Mouse (Mus musculus): Measurements from ENCODE around the gene Mdga1. TPM values are rescaled to one million over a fixed set of nuclear protein-coding genes. Genes with fewer than 3 reads are reported as not detected.

The Mdga1 gene
- total and polyA plus RNA-seq, 3 experiments: 1.0 to 1.5 (median 1.3) TPM

GRCm38 (mm10) chr17:29981568-29981967 lies 11.7 kb upstream of the Mdga1 start:
- no peak for DNase-seq

DNA sequence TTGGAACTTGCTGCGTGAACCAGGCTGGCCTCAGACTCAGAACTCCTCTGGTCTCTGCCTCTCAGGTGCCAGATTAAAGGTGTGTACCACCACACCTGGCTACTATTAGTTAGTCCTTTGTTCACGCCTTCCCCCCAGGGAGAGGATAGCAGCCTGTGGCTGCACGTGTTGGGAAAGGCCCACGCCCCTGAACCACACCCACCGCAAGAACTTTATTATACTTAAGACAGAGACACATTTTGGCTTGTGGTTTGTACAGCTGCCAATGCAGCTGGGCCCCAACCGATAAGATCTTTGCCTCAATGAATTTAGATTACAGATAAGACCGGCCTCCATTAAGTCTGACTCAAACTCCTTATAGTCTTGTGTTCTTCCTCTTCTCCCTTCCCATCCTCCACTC lies 10.0 kb upstream of the Mdga1 start:
- DNase-seq: no peak

DNA sequence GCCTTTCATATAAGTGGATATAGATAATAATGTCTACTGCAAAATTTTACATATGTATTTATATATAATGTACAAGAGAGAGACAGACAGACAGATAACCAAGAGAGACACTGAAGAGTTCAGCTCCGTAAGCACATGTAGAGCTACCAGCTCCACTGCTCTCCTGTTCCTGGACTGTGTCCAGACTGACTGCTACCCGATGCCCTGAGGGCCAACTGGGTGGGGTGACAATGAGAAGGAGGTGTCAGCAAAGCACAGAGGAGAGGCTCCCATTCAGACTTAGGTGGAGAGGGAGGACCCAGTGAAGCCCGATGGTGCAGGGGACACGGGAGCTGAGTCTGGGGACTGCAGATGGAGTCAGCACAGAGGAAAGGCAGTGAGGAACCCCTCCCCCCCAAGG lies 9.1 kb upstream of the Mdga1 start:
- DNase-seq: no peak

DNA sequence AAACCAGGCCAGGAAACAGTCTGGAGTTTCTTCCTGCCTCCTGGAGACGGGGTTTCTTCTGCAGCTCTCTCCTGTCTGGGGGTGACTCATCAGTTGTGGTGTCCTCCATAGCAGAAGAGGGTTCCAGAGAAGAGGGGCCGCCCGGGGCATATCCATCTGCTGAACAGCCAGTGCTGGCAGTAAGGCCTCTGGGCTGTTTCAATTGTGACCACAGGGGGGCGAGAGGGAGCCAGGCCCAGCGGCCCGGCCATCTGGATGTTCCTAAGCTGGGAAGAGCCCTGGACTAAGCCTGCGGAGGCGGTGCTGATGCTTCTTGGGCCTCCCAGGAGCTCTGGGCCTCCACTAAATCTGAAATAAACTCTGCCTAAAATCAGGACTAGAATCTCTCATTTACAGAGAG lies 5.8 kb upstream of the Mdga1 start:
- DNase-seq: peak; percentile 91

DNA sequence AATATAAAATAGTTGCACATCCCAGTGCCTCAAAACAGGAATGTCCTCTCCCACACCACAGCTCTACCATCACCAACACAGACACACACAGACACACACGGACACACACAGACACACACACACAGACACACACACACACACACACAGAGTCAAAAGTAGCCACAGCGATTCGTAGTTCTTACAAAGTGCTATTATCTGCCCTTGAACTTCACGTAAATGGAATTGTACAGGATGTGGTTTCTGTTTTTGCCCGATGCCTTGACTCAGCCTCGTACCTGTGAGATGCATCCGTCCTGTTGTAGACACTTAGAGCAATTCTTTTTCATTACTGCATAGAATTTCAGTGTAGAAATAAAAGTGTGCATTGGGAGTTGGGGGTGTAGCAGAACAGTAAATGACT lies 3.3 kb upstream of the Mdga1 start:
- no peak for DNase-seq

- DNase-seq: no peak
These were observed 2.0 kb upstream of the Mdga1 start for GRCm38 (mm10) chr17:29971761-29972432.

DNA sequence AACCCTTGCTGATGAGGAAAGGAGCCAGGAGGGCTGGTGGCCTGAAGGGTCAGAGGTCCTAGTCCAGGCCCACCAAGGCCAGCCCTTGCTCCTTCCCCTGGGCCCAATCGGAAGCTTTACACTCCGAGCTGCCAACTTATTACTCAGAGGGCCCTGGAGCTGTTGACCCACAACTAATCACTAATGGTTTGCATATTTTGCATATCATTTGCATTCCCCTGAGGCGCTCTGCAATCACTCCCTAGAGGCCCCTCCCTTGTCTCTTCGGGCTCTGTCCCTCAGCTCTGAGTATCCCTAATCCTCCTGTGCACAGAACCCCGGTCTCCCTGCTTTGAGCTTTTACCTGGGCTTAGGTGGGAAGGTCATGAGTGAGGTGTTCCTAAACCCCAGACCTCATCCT lies 4.4 kb downstream of the Mdga1 start:
- no peak for DNase-seq

GRCm38 (mm10) chr17:29963730-29964259 lies 6.1 kb downstream of the Mdga1 start:
- DNase-seq: peak; percentile 38

DNA sequence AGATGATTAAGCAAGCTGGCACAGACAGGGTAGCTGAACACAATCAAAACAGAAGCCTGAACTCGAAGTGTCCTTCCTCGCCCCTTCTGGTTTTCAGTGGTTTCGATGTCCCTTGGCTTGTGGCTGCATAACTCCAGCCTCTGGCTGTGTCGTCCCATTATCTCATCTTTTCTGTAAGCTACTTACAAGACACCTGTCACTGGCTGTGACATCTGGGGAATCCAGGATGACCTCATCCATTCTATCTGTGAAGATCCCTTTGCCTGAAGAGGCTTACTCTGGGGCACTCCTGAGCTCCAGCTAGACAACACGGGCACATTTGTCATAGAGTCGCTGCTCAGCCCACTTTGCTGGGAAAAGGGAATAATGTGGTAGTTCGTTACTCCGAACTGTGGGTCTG lies 14.0 kb downstream of the Mdga1 start:
- no peak for DNase-seq

DNA sequence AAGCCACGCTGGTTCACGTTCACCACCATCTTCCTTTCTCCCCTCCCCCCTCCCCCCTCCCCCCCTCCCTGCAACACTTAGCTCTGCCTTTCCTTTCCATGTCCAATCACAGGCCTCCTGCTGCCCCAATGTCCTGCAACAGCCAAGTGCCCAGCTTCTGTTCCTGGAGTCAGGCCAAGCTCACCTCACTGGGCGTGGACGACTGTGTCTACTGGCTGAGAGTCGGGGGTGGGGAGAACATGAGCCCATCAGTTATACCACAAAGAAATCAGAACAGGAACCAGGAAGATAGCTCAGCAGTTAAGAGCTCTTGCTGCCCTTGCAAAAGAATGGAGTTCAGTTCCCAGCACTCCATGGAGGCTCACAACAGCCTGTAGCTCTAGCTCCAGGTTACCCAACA lies 15.6 kb downstream of the Mdga1 start:
- DNase-seq: no peak

DNA sequence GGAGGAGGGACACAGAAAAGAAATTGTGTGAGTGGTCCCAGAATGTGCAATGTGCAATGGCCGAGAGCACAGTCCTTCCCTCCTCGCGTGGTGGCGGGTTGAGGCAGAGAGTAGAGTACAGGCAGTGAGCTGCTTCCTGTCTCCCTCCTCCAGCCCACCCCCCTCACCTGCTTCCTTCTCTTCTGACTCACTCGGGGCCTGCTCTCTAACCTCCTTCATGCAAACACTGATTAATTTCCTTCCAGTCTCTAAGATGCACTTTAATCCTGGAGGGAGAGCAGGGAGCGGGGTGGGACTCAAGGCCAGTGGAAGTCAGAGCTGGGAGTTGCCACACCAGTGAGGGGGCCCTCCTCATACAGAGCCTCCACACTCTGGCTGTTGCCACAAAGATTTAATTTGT lies 18.8 kb downstream of the Mdga1 start:
- DNase-seq: no peak

DNA sequence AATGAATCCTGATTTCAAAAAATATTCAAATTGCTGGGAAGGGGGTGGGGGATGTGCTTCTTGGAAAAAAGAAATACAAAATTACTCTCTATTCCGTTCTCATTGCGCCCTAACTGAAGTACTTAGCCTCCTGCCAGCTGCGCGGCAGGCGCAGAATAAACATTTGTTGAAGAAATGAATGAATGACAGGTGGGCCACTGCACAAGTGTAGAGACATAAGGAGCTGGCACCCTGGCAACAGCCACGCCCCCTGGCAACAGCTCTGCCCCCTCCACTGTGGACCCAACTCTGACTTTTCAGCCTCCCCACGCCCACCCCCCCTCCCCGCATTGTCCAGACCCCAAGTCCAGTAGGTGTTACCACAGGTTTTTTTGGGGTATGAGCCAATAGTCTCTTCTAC lies 19.3 kb downstream of the Mdga1 start:
- no peak for DNase-seq

GRCm38 (mm10) chr17:29947271-29947714 lies 22.6 kb downstream of the Mdga1 start:
- no peak for DNase-seq

GRCm38 (mm10) chr17:29944376-29944775 lies 25.5 kb downstream of the Mdga1 start:
- DNase-seq: no peak

DNA sequence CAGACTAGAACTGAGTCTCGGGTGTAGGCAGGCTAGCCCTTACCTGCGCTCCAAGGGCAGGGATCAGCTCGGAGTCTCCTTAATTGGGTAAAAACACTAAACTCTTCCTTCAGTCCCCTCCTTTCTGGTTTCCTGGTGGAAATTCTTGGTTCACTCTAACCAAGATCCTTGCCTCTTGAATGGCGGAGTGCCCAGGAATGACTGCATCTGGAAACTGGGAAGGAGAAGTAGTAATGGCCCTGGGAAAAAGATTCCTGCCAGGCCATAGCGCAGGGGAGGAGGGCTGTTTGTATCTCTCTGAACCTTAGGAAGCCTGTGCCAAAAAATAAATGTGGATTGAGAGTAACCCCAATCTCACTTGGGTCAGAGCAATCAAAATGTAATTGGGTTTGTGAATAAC lies 30.9 kb downstream of the Mdga1 start:
- DNase-seq: no peak

- DNase-seq: peak; percentile 42
These were observed 32.5 kb downstream of the Mdga1 start for GRCm38 (mm10) chr17:29937350-29937781.

- DNase-seq: no peak
These were observed 35.6 kb downstream of the Mdga1 start for GRCm38 (mm10) chr17:29934133-29934851.

DNA sequence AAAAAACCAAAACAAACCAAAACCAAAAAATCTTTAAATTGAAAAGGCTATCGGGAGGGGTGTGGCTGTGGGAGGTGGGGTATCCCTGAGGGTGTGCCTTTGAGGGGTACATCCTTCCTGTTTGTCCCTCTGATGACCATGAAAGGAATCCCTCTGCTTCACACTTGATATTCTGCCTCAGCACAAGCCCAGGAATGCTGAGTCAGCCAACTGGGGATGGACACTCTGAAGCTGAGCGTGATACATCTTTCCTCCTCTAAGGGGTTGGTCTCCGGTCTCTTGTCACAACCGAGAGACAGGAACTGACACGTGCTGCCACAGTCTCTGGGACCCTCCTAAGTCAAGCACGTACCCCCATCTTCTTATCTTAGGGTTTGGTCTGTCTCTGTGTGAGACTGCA lies 37.1 kb downstream of the Mdga1 start:
- no peak for DNase-seq

- DNase-seq: no peak
These were observed 38.5 kb downstream of the Mdga1 start for GRCm38 (mm10) chr17:29931224-29931945.

DNA sequence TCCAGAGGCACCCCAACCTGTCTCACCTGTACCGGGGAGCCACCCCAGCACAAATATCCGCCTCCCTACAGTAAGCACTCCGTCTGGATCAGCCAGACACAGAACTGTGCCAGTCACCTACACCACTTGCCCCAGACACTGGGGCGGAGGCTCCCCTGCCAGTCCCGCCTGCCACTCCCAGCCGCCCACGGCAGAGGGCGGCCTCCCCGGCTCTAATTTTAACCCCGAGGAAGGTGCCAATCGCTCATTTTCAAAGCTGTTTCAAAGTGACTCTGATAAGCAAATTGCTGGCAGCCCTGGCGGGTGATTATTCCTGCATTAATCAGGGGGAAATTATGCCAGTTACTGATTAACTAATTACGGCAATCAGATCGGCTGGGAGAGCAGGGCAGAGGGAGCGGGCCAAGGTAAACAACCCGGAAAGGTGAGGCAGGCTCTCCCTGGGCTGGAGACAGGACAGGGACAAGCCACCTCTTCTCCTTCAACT lies 41.1 kb downstream of the Mdga1 start:
- DNase-seq: peak; percentile 44

DNA sequence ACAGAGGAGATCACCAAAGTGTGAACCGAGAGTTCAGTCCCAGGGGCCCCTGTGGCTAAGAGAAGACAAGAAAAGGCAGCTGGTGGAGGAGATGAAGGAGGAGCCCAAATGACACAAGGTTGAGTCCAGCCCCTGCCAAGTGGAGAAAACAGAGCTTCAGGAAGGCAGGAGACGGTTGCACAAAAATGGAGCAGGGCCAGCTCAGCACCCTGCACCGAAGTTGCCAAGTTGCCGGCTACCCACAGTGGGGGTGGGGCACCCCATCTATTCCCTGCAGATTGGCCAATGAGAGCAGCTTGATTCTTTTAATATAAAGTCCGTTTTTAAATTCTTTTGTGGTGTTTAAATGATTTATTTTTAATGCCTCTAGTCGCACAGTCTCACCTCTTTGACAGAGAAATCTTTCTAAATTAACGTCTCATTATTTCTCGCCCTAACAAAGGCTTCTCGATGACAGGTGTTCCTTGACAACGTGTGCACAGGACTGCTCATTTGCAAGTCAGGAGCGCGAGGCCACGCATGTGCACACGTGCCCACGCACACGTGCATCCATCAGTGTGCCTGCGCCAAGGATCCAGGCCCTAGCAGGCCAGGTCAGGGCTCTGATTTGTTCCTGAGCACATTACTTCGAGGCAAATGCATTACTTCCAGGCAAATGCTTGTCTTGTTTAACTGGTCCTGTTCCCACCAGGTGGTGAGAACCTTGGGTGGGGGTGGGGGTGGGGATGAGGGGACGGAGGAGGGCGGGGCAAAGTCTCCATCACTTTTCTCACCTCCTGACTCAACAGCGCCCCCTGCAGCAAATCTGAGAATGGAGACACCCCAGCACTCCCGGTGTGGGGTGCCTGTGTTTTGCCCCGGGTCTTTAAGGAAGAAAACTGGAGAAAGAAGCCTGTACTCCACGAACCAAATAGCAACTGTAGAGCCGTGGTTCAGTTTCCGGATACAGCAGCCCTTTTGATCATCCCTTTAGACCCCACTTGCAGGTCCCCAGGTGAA lies 44.0 kb downstream of the Mdga1 start:
- DNase-seq: no peak

Measured in adrenal gland, adult 2 months (tissue).